Mouse (Mus musculus) liver, embryonic 14.5 days (tissue): ENCODE measurements around the gene Slc35b1. TPM values are rescaled to one million over a fixed set of nuclear protein-coding genes. Genes with fewer than 3 reads are reported as not detected.

Experiments
- ATAC-seq: fragments of 200-750 bp; cut with Nextera tagmentation; 2 replicates; pipeline ENCODE4 v1.8.0; 2017; ENCODE audit warnings: moderate number of reproducible peaks, mild to moderate bottlenecking, moderate library complexity; ENCODE audit not compliant: insufficient read depth
- DNase-seq, 3 experiments: peaks; one replicate each; pipeline ENCODE4 v3.0.0-alpha.2; 2012 to 2013; ENCODE audit warnings: low read depth in 3 of 3, low spot score in 3 of 3
- H3K27ac ChIP-seq: fragments of 300-500 bp; sonication (generic); 2 replicates; pipeline ENCODE4 v1.5.1; 2014; ENCODE audit warnings: moderate library complexity, mild to moderate bottlenecking, control low read depth, inconsistent platforms
- H3K27me3 ChIP-seq: fragments of 300-500 bp; sonication (generic); 2 replicates; pipeline ENCODE4 v1.6.1; 2014; ENCODE audit warnings: mild to moderate bottlenecking, low read length, moderate library complexity; ENCODE audit not compliant: control insufficient read depth, insufficient read depth
- H3K36me3 ChIP-seq: fragments of 300-500 bp; sonication (generic); replicated peaks from 2 replicates; pipeline ENCODE4 v1.6.1; 2014; ENCODE audit warnings: low read depth; ENCODE audit not compliant: control insufficient read depth, insufficient read depth
- H3K4me1 ChIP-seq, 2 experiments: fragments of 200-500 bp in 1 of 2; fragments of 300-500 bp in 1 of 2; sonication (generic) in 1 of 2; replicated peaks; 2 replicates each; pipeline ENCODE4 v1.6.1; 2012 to 2014; ENCODE audit warnings: antibody characterized with exemption in 1 of 2, inconsistent platforms in 1 of 2, low read length in 1 of 2; ENCODE audit not compliant: control insufficient read depth in 2 of 2, insufficient read depth in 2 of 2
- H3K4me2 ChIP-seq: fragments of 300-500 bp; sonication (generic); 2 replicates; pipeline ENCODE4 v1.6.1; 2014; ENCODE audit warnings: low read depth, mild to moderate bottlenecking, control low read depth, moderate library complexity
- H3K4me3 ChIP-seq, 2 experiments: fragments of 200-500 bp in 1 of 2; fragments of 300-500 bp in 1 of 2; sonication (generic) in 1 of 2; 2 replicates each; pipeline ENCODE4 v1.5.1; 2012 to 2014; ENCODE audit warnings: low read depth in 2 of 2, low read length in 2 of 2, mild to moderate bottlenecking in 2 of 2, control low read depth in 1 of 2, inconsistent platforms in 1 of 2, moderate library complexity in 1 of 2; ENCODE audit not compliant: insufficient read depth in 1 of 2
- H3K9ac ChIP-seq: fragments of 300-500 bp; sonication (generic); replicated peaks from 2 replicates; pipeline ENCODE4 v1.6.1; 2014; ENCODE audit warnings: mild to moderate bottlenecking, control low read depth, moderate library complexity
- H3K9me3 ChIP-seq: fragments of 300-500 bp; sonication (generic); 2 replicates; pipeline ENCODE4 v1.6.1; 2016; ENCODE audit warnings: low read length, mixed read lengths; ENCODE audit not compliant: control insufficient read depth
- CTCF ChIP-seq: IDR thresholded peaks from 2 replicates; pipeline ENCODE4 v1.5.1; 2016; ENCODE audit warnings: antibody characterized with exemption, low read depth, control low read depth
- EP300 ChIP-seq: IDR thresholded peaks from 2 replicates; pipeline ENCODE4 v1.6.1; 2016; ENCODE audit warnings: antibody characterized with exemption, low read depth
- WGBS: fragments of 180-500 bp; shearing (Covaris S2); extraction: QIAGEN DNeasy Blood & Tissue Kit; methylation state at CpG from one replicate; pipeline ENCODE4 v1.1.7; 2014; ENCODE audit not compliant: insufficient replicate concordance; 5-methylcytosine and 5-hydroxymethylcytosine counted together
- polyA plus RNA-seq, 2 experiments: library from polyadenylated mRNA; depleted of rRNA in 1 of 2; stranded (reverse) in 1 of 2; unstranded in 1 of 2; fragments of >200 nt; fragmentation: Nextera tagmentation in 1 of 2; extraction: Ambion mirVana in 1 of 2; gene quantifications; 2 replicates each; pipeline versions ENCODE4 v1.2.1 to v1.2.3; 2012 to 2014

Slc35b1 gene
- polyA plus RNA-seq, 2 experiments, result 24.6 to 44.9 TPM

DNA sequence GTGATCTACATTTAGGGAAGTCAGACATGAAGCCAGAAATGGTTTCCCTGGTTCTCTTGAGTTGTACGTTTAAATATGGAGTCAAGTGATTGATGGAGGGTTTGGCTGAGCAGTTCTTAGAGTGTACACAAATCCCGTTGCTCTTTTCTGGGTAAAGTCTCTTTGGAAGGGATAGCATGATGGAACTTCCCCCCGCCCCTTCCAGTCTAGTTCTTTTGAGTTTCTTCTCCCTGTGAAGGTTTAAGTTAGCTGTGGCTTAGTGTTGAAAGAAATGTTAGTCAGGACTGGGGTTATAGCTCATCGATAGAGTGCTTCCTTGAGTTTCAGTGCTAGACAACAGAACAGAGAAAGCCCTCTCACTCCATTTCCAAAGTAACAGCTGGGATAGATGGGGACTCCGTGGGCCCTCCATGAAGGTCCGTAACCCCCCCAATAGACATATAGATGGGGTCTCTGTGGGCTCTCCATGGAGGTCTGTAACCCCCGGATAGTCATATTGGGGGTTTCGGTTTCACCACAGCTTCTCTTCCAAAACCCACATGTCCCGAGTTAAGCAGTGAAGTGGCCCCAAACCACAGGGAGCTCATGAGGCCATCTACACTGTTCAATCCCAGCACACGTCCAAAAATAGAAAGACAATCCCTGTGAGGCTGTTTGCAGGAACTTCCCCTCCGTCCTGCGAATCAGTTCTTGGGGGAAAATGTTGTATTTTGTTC lies 29.4 kb upstream of the Slc35b1 start:
- WGBS, result 63% methylated on average over 12 of the region's 12 CpGs
- Histone ChIP-seq H3K9ac (peak overlapping the region; percentile 77), H3K4me3 (peak overlapping the region; percentile 14 to 42; a peak in 3 of 4 replicates), H3K4me1 (peaks cover 47 to 58% of the 10 kb centered on the region in 2 experiments), H3K27me3 (no peaks in the 10 kb centered on the region), H3K4me2 (peak overlapping the region; percentile 57), H3K27ac (peak overlapping the region; percentile 99), H3K36me3 (peaks cover 85% of the 10 kb centered on the region), H3K9me3 (no peaks in the 10 kb centered on the region)
- ATAC-seq (no peak), DNase-seq (no peak)
- no peak for TF ChIP-seq CTCF
- no peak for TF ChIP-seq EP300

DNA sequence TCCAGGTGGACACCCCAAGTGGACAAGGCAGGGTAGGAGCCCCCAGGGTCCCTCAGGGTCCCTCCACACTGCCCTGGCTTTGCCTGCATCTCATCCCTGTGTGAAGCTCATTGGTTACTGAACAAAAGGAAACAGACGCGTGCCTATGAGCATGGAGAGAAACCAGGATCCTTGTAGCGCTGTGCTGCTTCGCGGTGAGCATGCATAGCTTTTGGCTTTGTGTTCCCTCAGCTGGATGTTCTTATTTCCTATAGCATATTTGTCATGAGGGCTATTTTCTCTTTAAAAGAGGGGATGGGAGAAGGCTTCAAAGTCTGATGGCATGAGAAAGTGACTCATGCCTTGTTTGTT lies 28.9 kb upstream of the Slc35b1 start:
- Histone ChIP-seq H3K36me3 (peaks cover 85% of the 10 kb centered on the region), H3K4me3 (peak overlapping the region; percentile 14 to 42; a peak in 3 of 4 replicates), H3K9ac (peak overlapping the region; percentile 77), H3K27me3 (no peaks in the 10 kb centered on the region), H3K27ac (peak overlapping the region; percentile 99), H3K4me1 (peaks cover 47 to 58% of the 10 kb centered on the region in 2 experiments), H3K4me2 (peak overlapping the region; percentile 57), H3K9me3 (no peaks in the 10 kb centered on the region)
- WGBS, result 87% methylated on average over 5 of the region's 5 CpGs
- no peak for DNase-seq
- no peak for TF ChIP-seq CTCF
- TF ChIP-seq EP300, result no peak
- no peak for ATAC-seq

DNA sequence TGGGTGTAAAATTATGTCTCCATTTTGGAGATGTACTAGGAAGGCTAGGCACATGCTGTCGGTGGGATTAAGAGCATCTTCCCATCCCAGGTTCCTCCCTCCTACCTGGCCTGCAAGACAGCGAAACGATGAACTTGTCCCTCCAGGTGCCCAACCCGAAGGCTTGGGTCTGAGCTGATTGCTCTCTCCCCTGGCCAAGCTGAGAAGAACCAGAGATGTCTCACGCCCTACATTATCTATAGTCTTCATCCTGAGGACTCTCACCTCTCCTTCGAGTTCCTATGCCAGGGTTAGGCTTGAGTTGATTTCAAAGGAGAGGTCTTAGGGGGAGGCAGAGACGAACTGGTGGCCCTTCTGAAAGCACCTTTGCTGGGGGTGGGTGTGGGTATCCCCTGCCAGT lies 28.5 kb upstream of the Slc35b1 start:
- Histone ChIP-seq H3K27me3 (no peaks in the 10 kb centered on the region), H3K27ac (peak overlapping the region; percentile 99), H3K9ac (peak overlapping the region; percentile 77), H3K36me3 (peaks cover 85% of the 10 kb centered on the region), H3K4me1 (peaks cover 47 to 58% of the 10 kb centered on the region in 2 experiments), H3K4me2 (peak overlapping the region; percentile 57), H3K4me3 (peak overlapping the region; percentile 36 to 42), H3K9me3 (no peaks in the 10 kb centered on the region)
- no peak for DNase-seq
- ATAC-seq, result peak; percentile 36
- 33% methylated on average over 7 of the region's 7 CpGs for WGBS
- TF ChIP-seq EP300 (no peak), CTCF (no peak)

GRCm38 (mm10) chr11:95356469-95357273 lies 27.8 kb upstream of the Slc35b1 start:
- TF ChIP-seq EP300, result peak; percentile 99
- TF ChIP-seq CTCF, result peak; percentile 21; the same call in 1 of the 2 replicates
- H3K4me3 ChIP-seq, result peak overlapping the region; percentile 36 to 42
- no peaks in the 10 kb centered on the region for H3K9me3 ChIP-seq
- peak overlapping the region; percentile 99 for H3K27ac ChIP-seq
- H3K9ac ChIP-seq, result peak overlapping the region; percentile 77
- peak; percentile 94 for ATAC-seq
- peak overlapping the region; percentile 57 for H3K4me2 ChIP-seq
- H3K36me3 ChIP-seq, result peaks cover 83% of the 10 kb centered on the region
- H3K4me1 ChIP-seq, result peaks cover 47 to 58% of the 10 kb centered on the region in 2 experiments
- DNase-seq, result peak; percentile 94 to 95 (median 95)
- WGBS, result 14% methylated on average over 17 of the region's 17 CpGs
- H3K27me3 ChIP-seq, result no peaks in the 10 kb centered on the region

DNA sequence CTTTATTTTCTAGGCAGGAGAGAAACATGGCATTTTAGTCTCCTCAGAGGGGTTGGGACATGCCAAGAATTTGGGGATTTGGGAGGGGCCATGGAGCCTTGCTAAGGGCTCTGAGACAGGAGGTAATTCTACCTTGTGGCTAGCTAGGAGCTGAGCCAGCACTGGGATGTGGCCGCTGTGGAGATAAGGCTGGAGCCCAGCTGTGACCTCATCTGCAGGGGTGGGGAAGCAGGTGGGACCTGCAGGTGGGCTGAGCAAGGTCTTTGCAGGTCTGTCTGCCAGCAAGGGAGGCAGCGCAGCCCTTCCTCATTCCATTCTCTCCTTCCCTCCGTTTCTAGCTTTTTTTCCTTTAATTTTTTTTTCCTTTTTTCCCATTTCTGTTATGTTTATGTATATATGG lies 26.2 kb upstream of the Slc35b1 start:
- 71% methylated on average over 3 of the region's 3 CpGs for WGBS
- no peaks in the 10 kb centered on the region for H3K27me3 ChIP-seq

More for the DNA sequence above, 26.2 kb upstream of the Slc35b1 start:
- Histone ChIP-seq H3K9me3 (no peaks in the 10 kb centered on the region), H3K9ac (no peak overlapping the region), H3K4me3 (no peak overlapping the region), H3K36me3 (peaks cover 73% of the 10 kb centered on the region), H3K27ac (peak overlapping the region; percentile 99), H3K4me2 (no peak overlapping the region), H3K4me1 (peaks cover 41 to 49% of the 10 kb centered on the region in 2 experiments)
- TF ChIP-seq EP300 (no peak), CTCF (no peak)
- ATAC-seq (no peak), DNase-seq (no peak)
